Mouse (Mus musculus) brain, embryonic 14.5 days (tissue): ENCODE data around the gene Cntfr.

ENCODE experiments used
- CTCF ChIP-seq: fragments of 200-500 bp; IDR thresholded peaks from 2 replicates; pipeline ENCODE4 v1.5.1; 2012; ENCODE audit warnings: inconsistent platforms, mild to moderate bottlenecking, moderate library complexity, borderline replicate concordance; ENCODE audit not compliant: insufficient read depth, insufficient read length; ENCODE audit errors: extremely low read depth
- POLR2A ChIP-seq: fragments of 200-500 bp; IDR thresholded peaks from 2 replicates; pipeline ENCODE4 v1.6.1; 2012; ENCODE audit warnings: mild to moderate bottlenecking, inconsistent platforms, borderline replicate concordance; ENCODE audit not compliant: poor library complexity, insufficient read depth, insufficient read length, severe bottlenecking; ENCODE audit errors: extremely low read depth

DNA sequence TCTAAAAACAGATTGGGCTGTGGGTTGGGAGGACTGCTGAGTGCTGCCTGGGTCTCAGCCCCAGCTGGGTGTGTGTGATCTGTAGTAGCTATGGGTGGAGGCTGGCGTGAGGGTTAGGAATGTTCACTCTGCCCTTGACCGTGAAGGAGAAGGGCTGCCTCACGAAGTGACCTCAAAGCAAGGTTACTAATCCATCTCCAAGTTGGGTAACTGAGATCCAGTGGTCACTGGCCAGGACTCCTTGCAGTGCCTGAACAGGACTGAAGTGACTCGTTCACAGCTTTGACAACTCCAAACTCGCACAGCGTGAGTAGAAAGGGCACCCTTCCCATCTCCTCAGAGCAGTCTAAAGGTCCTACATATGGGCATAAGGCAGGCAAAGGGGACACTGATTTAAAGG is 18.0 kb downstream of the Cntfr start:
- TF ChIP-seq CTCF (no peak), POLR2A (no peak)
